ENCODE assay signal across 17 mouse cellular contexts in the genomic region with DNA sequence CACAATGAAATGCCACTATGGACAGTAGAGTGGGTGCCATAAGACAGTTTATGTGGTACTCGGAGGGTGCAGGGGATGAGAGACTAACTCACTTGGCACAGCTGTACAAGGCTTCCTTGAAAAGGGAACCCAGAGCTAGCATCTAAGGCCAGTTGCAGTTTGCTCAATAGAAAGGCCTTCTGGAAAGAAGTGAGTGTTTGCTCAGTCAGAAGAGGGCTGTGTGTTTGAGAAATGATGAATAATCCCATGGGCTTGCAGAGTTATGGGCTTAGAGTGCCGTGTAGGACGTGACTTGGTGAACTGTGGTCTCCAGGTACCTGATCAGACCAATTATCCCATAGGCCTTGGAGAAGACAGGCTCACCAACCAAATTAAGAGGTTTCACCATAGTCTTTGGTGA.
"Had no signal": no experiment of that assay in that cellular context is flagged by ENCODE, and none has a peak within 500 bp of the region (broad histone marks: within the 10 kb centered on the region; RNA-seq: fewer than 3 reads in every experiment).

No protein-coding gene starts in this region.

- H3K4me2 ChIP-seq: liver, embryonic 11.5 days; liver, embryonic 13.5 days; liver, embryonic 15.5 days; lung, embryonic 14.5 days; midbrain, embryonic 11.5 days; midbrain, embryonic 13.5 days; midbrain, embryonic 15.5 days; neural tube, embryonic 12.5 days; stomach, embryonic 15.5 days had no signal

- DNase-seq: liver, embryonic 13.5 days; liver, postnatal 0 days; lung, embryonic 14.5 days; right cerebral cortex, postnatal 14 days; thymus, adult 2 months; thymus, postnatal 25 days; thymus, postnatal 4 days had no signal

- H3K4me3 ChIP-seq: liver, embryonic 13.5 days; liver, embryonic 15.5 days; megakaryocyte, embryonic 14.5 days; midbrain, embryonic 13.5 days; midbrain, embryonic 15.5 days; neural tube, embryonic 12.5 days; stomach, embryonic 15.5 days had no signal

- ATAC-seq: liver, postnatal 0 days; midbrain, embryonic 13.5 days; midbrain, embryonic 15.5 days had no signal

- H3K27ac ChIP-seq: liver, embryonic 13.5 days; liver, embryonic 15.5 days; macrophage; midbrain, embryonic 13.5 days; midbrain, embryonic 15.5 days; neural tube, embryonic 12.5 days; stomach, embryonic 15.5 days; stomach, postnatal 0 days had no signal

- H3K36me3 ChIP-seq: liver, embryonic 13.5 days; liver, embryonic 15.5 days; midbrain, embryonic 13.5 days; midbrain, embryonic 15.5 days; neural tube, embryonic 12.5 days; stomach, embryonic 15.5 days had no signal

- H3K4me1 ChIP-seq: liver, embryonic 13.5 days; liver, embryonic 15.5 days; megakaryocyte, embryonic 14.5 days; midbrain, embryonic 13.5 days; midbrain, embryonic 15.5 days; neural tube, embryonic 12.5 days; stomach, embryonic 15.5 days had no signal

- H3K27me3 ChIP-seq: liver, embryonic 13.5 days; liver, embryonic 15.5 days; megakaryocyte, embryonic 14.5 days; midbrain, embryonic 13.5 days; midbrain, embryonic 15.5 days; neural tube, embryonic 12.5 days; stomach, embryonic 15.5 days had no signal

- H3K9me3 ChIP-seq: liver, embryonic 13.5 days; liver, embryonic 15.5 days; midbrain, embryonic 13.5 days; midbrain, embryonic 15.5 days; neural tube, embryonic 12.5 days; stomach, embryonic 15.5 days had no signal

- H3K9ac ChIP-seq: liver, embryonic 13.5 days; liver, embryonic 15.5 days; liver, postnatal 0 days; lung, embryonic 14.5 days; midbrain, embryonic 13.5 days; midbrain, embryonic 15.5 days; neural tube, embryonic 12.5 days; stomach, embryonic 15.5 days had no signal
